Mouse (Mus musculus): ENCODE results near the gene Cmtr1.

DNA sequence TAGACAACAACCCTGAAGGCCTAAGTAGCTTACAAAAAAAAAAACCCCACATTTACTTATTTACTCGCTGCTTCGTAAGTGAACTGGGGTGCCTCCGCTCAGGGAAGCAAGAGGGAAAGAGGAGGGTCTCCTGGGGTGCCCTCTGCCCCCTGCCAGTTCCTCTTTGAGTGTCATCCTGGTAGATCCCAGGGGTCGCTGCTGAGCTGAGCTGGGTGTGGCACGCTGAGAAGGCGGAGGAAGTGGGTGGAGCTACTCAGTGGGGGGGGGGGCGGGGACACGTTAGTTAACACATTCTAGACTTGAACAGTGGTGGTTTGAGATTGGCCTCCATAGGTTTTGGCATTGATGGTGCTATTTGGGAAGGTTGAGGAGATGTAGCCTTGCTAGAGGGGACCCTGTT, 67.7 kb downstream of the Cmtr1 start:
- TF ChIP-seq CTCF (IDR thresholded peaks at IDR 0.05; ENCODE audit: control insufficient read depth, insufficient read depth, insufficient replicate concordance, low read depth, low read length): no peak
- TF ChIP-seq POLR2A (IDR thresholded peaks at IDR 0.05; ENCODE audit: control insufficient read depth, low read depth, low read length): no peak

All from testis, adult 2 months (tissue).